Mouse (Mus musculus) embryonic facial prominence, embryonic 11.5 days (tissue): ENCODE measurements at regions not wholly inside any gene's neighbourhood (a gene's known extent, or its start where the extent isn't known, plus 50 kb on each side); places are given as distances from the start of the nearest gene placed in this dataset.
"Not testable (repeated sequence)": the region's sequence is repeated elsewhere in the genome, so short reads cannot be mapped to it uniquely, and the experiment has no call there.

Experiments used
- ATAC-seq: fragments of 200-750 bp; cut with Nextera tagmentation; replicated peaks from 2 replicates; pipeline ENCODE4 v1.8.0; 2017; ENCODE audit warnings: low read depth; ENCODE audit not compliant: insufficient number of reproducible peaks, low FRiP score, low TSS enrichment
- DNase-seq: peaks from one replicate; pipeline ENCODE4 v3.0.0-alpha.2; 2015; ENCODE audit warnings: low spot score
- H3K27ac ChIP-seq: fragments of 300-500 bp; sonication (generic); replicated peaks from 2 replicates; pipeline ENCODE4 v1.5.1; 2014; ENCODE audit warnings: mild to moderate bottlenecking, low read depth, low read length, control low read depth
- H3K27me3 ChIP-seq: fragments of 300-500 bp; sonication (generic); 2 replicates; pipeline ENCODE4 v1.6.1; 2014; ENCODE audit warnings: mild to moderate bottlenecking, low read length, moderate library complexity, mixed read lengths; ENCODE audit not compliant: control insufficient read depth, insufficient read depth
- H3K36me3 ChIP-seq: fragments of 300-500 bp; sonication (generic); replicated peaks from 2 replicates; pipeline ENCODE4 v1.6.1; 2014; ENCODE audit warnings: low read depth, mild to moderate bottlenecking, low read length, moderate library complexity, mixed read lengths; ENCODE audit not compliant: control insufficient read depth, insufficient read depth
- H3K4me1 ChIP-seq: fragments of 300-500 bp; sonication (generic); 2 replicates; pipeline ENCODE4 v1.6.1; 2014; ENCODE audit warnings: low read length, mixed read lengths; ENCODE audit not compliant: control insufficient read depth, insufficient read depth
- H3K4me2 ChIP-seq: fragments of 300-500 bp; sonication (generic); 2 replicates; pipeline ENCODE4 v1.6.1; 2014; ENCODE audit warnings: low read depth, mild to moderate bottlenecking, control low read depth, low read length, moderate library complexity
- H3K4me3 ChIP-seq: fragments of 300-500 bp; sonication (generic); 2 replicates; pipeline ENCODE4 v1.5.1; 2014; ENCODE audit warnings: low read depth, low read length, control low read depth
- H3K9ac ChIP-seq: fragments of 300-500 bp; sonication (generic); replicated peaks from 2 replicates; pipeline ENCODE4 v1.6.1; 2014; ENCODE audit warnings: mild to moderate bottlenecking, control low read depth, low read length
- H3K9me3 ChIP-seq: fragments of 300-500 bp; sonication (generic); replicated peaks from 2 replicates; pipeline ENCODE4 v1.6.1; 2016; ENCODE audit warnings: mild to moderate bottlenecking, low read length, inconsistent platforms, mixed read lengths; ENCODE audit not compliant: control insufficient read depth
- WGBS: fragments of 180-500 bp; shearing (Covaris S2); extraction: QIAGEN DNeasy Blood & Tissue Kit; methylation state at CpG from one replicate; pipeline ENCODE4 v1.1.7; 2014; 5-methylcytosine and 5-hydroxymethylcytosine counted together

DNA sequence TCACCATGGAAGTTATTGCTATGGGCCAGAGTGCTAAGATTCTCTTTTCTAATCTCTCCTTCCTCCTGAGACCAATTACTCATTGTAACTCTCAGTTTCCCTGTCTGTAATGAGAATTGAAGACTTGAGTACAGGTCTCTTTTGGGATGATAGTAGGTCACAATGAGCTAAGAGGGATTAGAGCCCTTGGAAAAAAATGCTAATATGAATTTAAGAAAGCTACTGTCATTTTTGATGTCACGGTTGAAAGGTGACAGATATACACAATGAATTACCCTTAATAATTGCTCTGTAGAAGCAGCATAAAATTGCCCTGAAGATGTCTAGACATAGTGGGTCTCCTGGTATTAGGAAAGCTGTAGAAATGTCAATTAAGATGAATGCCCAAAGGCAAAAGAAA, 178.2 kb downstream of the Kcna4 start:
- H3K27ac ChIP-seq = no peak overlapping the region
- no peaks in the 10 kb centered on the region for H3K27me3 ChIP-seq
- ATAC-seq (no peak), DNase-seq (no peak)
- H3K36me3 ChIP-seq = no peaks in the 10 kb centered on the region
- H3K9me3 ChIP-seq = no peaks in the 10 kb centered on the region
- 76% methylated on average over 1 of the region's 1 CpGs for WGBS
- H3K4me1 ChIP-seq = no peaks in the 10 kb centered on the region
- no peak overlapping the region for H3K9ac ChIP-seq
- H3K4me2 ChIP-seq = no peak overlapping the region
- H3K4me3 ChIP-seq = no peak overlapping the region

DNA sequence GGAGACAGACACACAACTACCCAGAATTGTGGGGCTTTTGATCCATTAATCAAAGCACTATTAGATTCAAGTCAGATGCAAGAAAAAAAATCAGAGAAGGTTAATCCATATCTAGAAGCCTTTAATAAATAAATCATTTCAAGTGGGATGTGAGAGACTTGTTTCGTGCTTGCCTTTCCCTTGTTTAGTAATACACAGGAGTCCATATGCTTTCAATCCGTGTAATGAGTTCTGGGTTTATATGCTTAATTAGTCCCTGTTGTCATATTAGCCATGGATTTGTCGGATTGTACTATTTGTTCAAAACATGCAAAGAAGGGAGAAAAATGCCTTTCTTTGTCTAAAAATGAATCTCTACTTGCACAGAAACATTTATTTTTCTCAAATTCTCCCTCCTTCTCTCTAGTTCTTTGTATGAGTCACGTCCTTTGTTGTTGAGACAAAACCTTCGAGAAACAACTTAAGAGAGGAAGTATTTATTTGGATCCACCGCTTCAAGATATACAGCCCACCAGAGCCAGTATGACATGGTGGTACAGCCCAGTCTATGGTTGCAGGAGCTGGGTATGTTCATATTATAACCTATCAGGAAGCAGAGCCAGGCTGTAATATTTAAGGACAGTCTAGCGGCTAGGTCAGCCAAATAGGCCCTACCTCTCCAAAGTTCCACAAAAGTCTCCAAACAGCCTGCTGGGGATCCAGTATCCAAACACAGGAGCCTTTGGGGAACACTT, 213.4 kb downstream of the Kcna4 start:
- no peak overlapping the region for H3K9ac ChIP-seq
- no peak for ATAC-seq
- no peak for DNase-seq
- no peak overlapping the region for H3K4me2 ChIP-seq
- H3K9me3 ChIP-seq = no peaks in the 10 kb centered on the region
- WGBS = 70% methylated on average over 7 of the region's 7 CpGs
- no peaks in the 10 kb centered on the region for H3K4me1 ChIP-seq
- H3K27me3 ChIP-seq = no peaks in the 10 kb centered on the region
- H3K4me3 ChIP-seq = no peak overlapping the region
- H3K27ac ChIP-seq = no peak overlapping the region
- H3K36me3 ChIP-seq = no peaks in the 10 kb centered on the region

DNA sequence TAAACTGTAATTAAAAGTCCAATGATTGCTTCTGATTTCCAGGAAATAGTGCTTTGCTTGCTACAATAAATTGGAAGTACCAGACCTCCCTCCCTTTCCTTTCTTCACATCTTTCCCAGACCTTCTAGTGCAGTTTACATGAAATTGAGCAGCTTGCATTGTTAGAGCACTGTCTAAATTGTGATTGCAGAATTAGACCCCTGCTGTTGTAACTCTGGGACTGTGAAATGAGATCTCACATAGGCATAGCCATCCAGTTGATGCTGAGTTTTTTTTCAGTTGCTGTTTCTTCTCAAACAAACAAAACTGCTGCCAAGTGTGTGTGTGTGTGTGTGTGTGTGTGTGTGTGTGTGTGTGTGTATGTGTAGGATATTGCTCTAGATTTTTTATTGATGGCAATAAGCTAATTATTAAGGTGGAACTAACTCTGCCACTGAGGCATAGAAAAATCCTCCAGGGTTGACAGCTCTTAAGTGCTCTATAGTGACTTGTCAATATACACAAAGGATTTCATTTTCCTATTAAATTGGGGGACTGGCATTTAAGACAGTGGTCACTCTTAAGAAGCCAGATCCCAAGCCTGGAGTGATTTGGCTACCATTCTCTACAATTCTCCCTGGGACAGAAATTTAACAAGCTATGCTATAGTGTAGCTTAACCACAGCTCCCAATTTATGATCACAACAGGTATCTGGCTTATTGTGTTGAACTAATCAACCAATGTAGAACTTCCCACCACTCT, 217.2 kb downstream of the Kcna4 start:
- H3K4me3 ChIP-seq = no peak overlapping the region
- no peak overlapping the region for H3K27ac ChIP-seq
- no peak for ATAC-seq
- H3K9ac ChIP-seq = no peak overlapping the region
- H3K27me3 ChIP-seq = no peaks in the 10 kb centered on the region
- H3K4me1 ChIP-seq = no peaks in the 10 kb centered on the region
- no peaks in the 10 kb centered on the region for H3K36me3 ChIP-seq
- no peak for DNase-seq
- H3K4me2 ChIP-seq = no peak overlapping the region
- H3K9me3 ChIP-seq = no peaks in the 10 kb centered on the region

DNA sequence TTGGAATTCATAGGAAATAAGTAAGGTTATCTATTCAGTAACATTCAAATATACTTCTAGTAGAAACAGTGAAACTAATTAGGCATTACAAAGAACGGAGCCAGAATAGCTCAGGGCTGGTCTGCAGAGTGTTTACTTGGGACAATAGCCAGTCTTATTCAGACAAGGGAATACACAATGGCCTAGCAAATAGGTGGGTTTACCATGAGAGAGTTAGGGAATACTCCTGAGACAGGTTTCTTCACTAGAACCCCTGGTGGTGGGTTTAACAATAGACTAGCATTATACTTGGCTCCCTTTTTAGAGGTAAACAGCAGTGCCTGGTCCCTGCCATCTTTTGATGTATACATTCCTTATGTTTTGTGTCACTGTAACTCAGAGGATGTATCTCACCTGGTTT, 225.0 kb downstream of the Kcna4 start:
- H3K36me3 ChIP-seq, H3K9me3 ChIP-seq, H3K4me3 ChIP-seq, DNase-seq, H3K4me1 ChIP-seq, H3K4me2 ChIP-seq, ATAC-seq, H3K27me3 ChIP-seq, H3K27ac ChIP-seq, H3K9ac ChIP-seq: not testable (repeated sequence)
- 79% methylated on average over 1 of the region's 1 CpGs for WGBS

DNA sequence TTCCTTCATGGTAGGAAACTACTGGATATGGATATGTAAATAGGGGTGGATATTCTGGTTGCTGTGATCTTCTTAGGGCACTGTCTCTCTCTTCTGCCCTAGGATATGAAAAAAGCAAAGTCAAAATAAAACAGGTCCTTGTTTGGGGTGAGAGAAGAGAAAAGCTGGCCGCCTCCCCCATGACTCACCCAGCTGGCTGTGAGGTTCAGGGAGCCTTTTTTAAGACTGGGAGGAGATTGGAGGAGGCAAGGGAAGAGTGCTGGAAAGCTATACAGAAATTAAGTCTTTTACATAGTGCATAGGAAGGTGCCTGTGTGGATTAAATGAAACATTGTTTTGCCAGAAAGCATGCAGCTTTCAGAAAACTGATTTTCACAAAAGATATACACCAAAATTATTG, 227.7 kb downstream of the Kcna4 start:
- ATAC-seq = no peak
- Histone ChIP-seq H3K36me3 (no peaks in the 10 kb centered on the region), H3K4me1 (no peaks in the 10 kb centered on the region), H3K27me3 (no peaks in the 10 kb centered on the region), H3K9ac (no peak overlapping the region), H3K4me2 (no peak overlapping the region), H3K4me3 (no peak overlapping the region), H3K9me3 (no peaks in the 10 kb centered on the region), H3K27ac (no peak overlapping the region)
- 74% methylated on average over 1 of the region's 1 CpGs for WGBS
- DNase-seq = no peak

DNA sequence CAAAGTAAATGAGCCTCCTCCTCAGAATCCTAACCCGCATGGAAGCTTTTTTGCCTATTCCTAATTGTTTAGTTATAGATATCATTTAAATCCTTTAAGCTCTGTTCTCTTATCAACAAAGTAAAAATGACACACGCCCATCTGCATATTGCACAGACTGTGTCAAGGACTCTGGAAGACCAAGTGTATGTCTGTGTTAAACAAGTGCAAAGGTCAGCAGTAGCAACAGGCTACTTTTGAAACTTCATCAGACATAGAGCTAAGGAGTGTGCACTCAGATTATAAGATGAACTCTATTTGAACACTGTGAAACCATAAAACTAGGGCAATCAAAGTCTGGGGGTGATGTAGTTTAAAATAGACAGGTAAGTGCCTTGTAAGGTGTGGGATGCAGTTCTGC, 228.3 kb downstream of the Kcna4 start:
- Histone ChIP-seq H3K9me3 (no peaks in the 10 kb centered on the region), H3K4me1 (no peaks in the 10 kb centered on the region), H3K4me3 (no peak overlapping the region), H3K4me2 (no peak overlapping the region), H3K27me3 (no peaks in the 10 kb centered on the region), H3K36me3 (no peaks in the 10 kb centered on the region), H3K9ac (no peak overlapping the region), H3K27ac (no peak overlapping the region)
- WGBS = 82% methylated on average over 2 of the region's 2 CpGs
- ATAC-seq (no peak), DNase-seq (no peak)

DNA sequence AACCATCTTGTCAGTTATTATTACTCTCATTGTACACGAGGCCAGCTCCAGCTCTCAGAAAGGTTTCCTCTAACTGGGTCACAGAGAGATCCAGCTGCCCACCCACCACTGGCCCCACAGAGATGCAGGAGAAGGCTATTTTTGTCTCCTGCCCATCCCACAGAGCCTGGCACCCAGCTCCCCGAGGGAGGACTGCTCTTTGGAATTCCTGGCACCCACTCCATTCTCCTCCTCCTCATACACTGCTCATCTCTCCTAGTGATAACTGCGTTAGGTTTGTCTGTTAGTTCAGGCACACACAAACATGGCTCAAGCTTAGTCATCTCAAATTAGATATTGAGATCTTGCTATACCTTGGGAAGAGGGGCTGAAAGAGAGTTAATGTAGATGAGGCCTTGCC, 228.9 kb downstream of the Kcna4 start:
- Histone ChIP-seq H3K27me3 (no peaks in the 10 kb centered on the region), H3K4me3 (no peak overlapping the region), H3K4me1 (no peaks in the 10 kb centered on the region), H3K27ac (no peak overlapping the region), H3K9ac (no peak overlapping the region), H3K4me2 (no peak overlapping the region), H3K9me3 (no peaks in the 10 kb centered on the region), H3K36me3 (no peaks in the 10 kb centered on the region)
- whole genome bisulfite sequencing = 69% methylated on average over 3 of the region's 3 CpGs
- ATAC-seq (no peak), DNase-seq (no peak)

DNA sequence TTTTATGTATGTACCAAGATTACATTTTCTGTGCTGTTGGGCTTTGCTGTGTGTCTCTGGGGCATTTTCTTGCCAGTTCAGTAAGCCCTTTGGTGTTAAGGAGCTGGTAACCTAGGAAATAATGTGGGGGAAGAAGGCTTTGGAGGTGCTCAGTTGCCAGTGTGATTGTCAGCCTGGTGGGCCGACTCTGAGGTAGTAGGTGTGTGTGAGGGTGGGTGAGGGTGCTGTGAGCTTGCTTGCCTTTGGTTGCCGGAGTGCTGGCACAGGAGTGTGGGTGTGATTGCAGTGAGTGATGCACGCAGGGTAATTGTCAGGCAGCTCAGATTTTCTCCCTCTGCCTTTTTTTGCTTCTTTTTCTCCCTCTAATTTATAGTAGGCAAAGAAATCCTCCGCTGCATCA, 229.3 kb downstream of the Kcna4 start:
- DNase-seq (no peak), ATAC-seq (no peak)
- Histone ChIP-seq H3K4me2 (no peak overlapping the region), H3K36me3 (no peaks in the 10 kb centered on the region), H3K9me3 (no peaks in the 10 kb centered on the region), H3K4me1 (no peaks in the 10 kb centered on the region), H3K4me3 (no peak overlapping the region), H3K27ac (no peak overlapping the region), H3K9ac (no peak overlapping the region), H3K27me3 (no peaks in the 10 kb centered on the region)
- WGBS = 68% methylated on average over 4 of the region's 4 CpGs
